In genomic region chr11:98284230-98284629, GRCm38 (mm10) we compare ENCODE assay signal across 8 mouse cellular contexts. TPM values are rescaled to one million over a fixed set of nuclear protein-coding genes. Genes with fewer than 3 reads are reported as not detected.
DNase-seq lines count a peak whose midpoint lies in the region; TF ChIP-seq lines count a peak whose summit lies in the region.

No protein-coding gene starts in this region.

- DNase-seq in layer of hippocampus, adult 2 months (ENCODE audit: low spot score in 2 of 2): no peak
- no peak for DNase-seq in layer of hippocampus, postnatal 36 days
- DNase-seq in cerebellum, postnatal 36 days: peak; percentile 36 to 39
- peak; percentile 44 to 61 for DNase-seq in frontal cortex, postnatal 10 days (ENCODE audit: low spot score in 2 of 2)
- peak; percentile 71 for DNase-seq in left cerebral cortex, postnatal 4 days
- DNase-seq in retina, postnatal 1 day: peak; percentile 86
- DNase-seq in urinary bladder, postnatal 25 days (ENCODE audit: low spot score): no peak
- DNase-seq in urinary bladder, postnatal 36 days (ENCODE audit: low spot score in 2 of 2): no peak

- peak overlapping the region; percentile 77 for H3K27ac ChIP-seq in layer of hippocampus, adult 2 months

- H3K4me3 ChIP-seq in layer of hippocampus, adult 2 months: peak overlapping the region; percentile 27; the same call in 1 of the 2 replicates

- intact Hi-C loops in left cerebral cortex, postnatal 4 days (cut with DNase I): no loop called here

- peak; percentile 32; the same call in 1 of the 2 replicates for TF ChIP-seq CTCF in layer of hippocampus, adult 2 months (conservative IDR thresholded peaks at IDR 0.05)

RNA-seq across cellular contexts. Expression of gene Neurod2, which starts 45.2 kb away (rescaled TPM):
- 100 to 1,000 TPM; 163 to 165 TPM for total RNA-seq in layer of hippocampus, adult 2 months (2021)
- total RNA-seq in layer of hippocampus, postnatal 36 days (2021): 100 to 1,000 TPM; 156 to 162 TPM
- total RNA-seq in left cerebral cortex, postnatal 4 days (2021): 100 to 1,000 TPM; 125 to 133 TPM

Comparison
In these comparisons a context has a peak if more than half of its experiments do, and no peak if none do; other contexts are left out.
1. DNase-seq: peak in cerebellum, postnatal 36 days (2 of 2), frontal cortex, postnatal 10 days (2 of 2), left cerebral cortex, postnatal 4 days (single experiment) and retina, postnatal 1 day (single experiment); none in layer of hippocampus, adult 2 months (0 of 2), layer of hippocampus, postnatal 36 days (0 of 2), urinary bladder, postnatal 25 days (single experiment) and urinary bladder, postnatal 36 days (0 of 2).